Mouse (Mus musculus): ENCODE measurements around the gene Gm44965.

Gene Gm44965

DNA sequence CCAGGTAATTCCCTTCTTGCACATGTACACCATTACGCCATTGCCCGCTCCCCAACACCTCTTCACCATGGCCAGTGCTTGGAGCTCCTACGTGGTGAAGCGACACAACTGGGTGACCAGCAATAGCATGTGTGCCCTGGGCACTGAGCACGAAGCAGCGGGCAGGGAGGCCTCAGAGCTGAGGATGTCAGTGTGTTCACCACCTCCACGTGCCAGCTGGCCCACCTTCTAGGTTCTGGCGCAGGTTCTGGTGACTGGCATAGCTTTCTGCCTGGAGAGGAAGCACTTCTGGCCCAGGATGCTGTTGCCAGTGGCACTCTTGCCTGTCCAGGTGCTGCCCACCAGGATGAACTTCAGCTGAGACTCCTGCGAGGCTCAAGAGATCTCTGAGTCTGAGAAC is 71.7 kb downstream of the Gm44965 start:
- DNase-seq (ENCODE audit: low read depth, low spot score), result no peak

DNA sequence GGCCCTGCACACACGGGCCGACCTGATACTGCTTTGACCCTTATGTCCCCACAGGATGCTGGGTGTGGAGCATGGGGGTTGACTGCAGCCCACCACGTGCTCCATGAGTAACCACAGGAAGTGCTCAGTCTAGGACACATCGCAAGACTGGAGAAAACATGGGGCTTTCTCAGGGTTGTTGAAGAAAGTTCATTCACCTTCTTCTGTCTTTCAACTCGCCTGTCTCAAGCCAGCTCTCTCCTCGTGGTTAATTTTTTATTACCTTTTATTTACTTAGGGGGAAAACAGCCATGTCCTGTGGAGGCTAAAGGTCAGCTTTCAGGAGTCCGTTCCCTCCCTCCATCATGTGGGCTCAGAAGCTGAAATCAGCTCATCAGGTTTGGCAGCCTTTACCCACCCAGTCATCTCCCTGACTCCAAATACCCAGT is 72.4 kb downstream of the Gm44965 start:
- DNase-seq (ENCODE audit: low read depth, low spot score), result no peak

DNA sequence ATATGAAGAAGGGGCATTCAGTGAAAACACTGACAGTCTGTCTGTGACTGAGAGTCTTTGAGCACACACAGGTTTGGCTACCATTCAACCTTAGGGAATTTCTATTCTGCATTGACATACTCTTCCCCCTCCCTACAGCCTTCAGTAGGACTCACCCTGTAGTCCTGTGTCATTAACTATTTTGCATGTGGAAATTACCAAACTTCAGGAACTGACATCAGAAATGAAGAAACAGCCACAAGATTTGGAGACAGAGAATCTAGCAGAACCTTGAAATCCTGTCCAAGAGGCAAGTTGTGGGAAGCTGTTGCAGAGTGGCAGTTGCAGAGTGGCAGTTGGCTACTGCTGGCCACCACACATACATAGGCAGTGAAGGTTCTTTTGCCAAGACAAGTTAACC is 74.3 kb downstream of the Gm44965 start:
- no peak for DNase-seq (ENCODE audit: low read depth, low spot score)
